Mouse (Mus musculus) activated CD4-positive, CD25-positive, alpha-beta regulatory T cell, adult 4 months (primary cell): Measurements from ENCODE around the gene Camta2. TPM values are rescaled to one million over a fixed set of nuclear protein-coding genes. Genes with fewer than 3 reads are reported as not detected.

Experiments used
- ATAC-seq: one replicate; pipeline ENCODE4 v1.8.0; 2017
- polyA plus RNA-seq, 2 experiments: library from polyadenylated mRNA; unstranded; fragments of 100-300 nt; shearing (Covaris generic); gene quantifications; one replicate each; pipeline ENCODE4 v1.2.1; 2017

Camta2 gene
- polyA plus RNA-seq, 2 experiments from 2014 or later, result 11.3 to 14.0 TPM

DNA sequence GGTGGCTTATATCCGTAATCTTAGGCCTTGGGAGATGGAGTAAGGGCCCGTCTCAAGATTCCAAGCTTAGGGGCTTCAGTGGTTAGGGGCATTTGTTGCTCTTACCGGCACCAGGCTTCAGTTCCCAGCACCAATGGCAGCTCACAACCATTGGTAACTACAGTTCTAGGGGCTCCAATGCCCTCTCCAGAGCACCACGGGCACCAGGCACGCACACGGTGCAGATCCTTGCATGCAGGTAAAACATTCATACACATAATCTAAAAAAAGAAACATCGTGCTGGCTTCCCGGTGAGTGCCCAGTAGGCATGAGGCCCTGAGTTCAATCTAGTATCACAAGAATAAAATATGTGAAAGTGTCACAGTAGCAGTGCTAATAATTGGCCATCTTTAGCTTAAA lies 24.8 kb downstream of the Camta2 start:
- no peak for ATAC-seq

DNA sequence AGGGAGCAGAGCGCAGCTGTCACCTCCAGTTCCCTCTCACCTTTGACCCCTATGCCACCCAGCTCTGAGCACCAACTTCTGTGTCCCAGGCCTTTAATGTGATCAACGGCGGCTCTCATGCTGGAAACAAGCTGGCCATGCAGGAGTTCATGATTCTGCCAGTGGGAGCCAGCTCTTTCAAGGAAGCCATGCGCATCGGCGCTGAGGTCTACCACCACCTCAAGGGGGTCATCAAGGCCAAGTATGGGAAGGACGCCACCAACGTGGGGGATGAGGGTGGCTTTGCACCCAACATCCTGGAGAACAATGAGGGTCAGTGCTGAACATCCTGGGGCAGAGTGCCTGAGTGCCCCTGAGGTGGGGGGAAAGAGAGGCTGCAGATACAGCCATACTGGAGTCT lies 27.3 kb downstream of the Camta2 start:
- no peak for ATAC-seq

DNA sequence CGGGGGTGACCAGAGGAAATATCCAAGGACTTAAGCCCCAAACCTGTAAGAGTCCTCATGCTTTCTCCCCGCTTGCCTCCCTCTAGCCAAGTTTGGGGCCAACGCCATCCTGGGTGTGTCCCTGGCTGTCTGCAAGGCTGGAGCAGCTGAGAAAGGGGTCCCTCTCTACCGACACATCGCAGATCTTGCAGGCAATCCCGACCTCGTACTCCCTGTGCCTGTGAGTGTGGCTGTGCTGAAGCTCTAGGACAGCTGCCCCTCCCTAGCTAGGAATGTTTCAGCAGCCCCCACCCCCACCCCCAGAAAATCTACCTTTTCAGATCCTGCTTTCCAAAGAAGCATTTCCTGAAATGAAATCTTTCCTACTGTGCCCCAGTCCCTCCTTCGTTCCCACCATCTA lies 29.0 kb downstream of the Camta2 start:
- no peak for ATAC-seq

DNA sequence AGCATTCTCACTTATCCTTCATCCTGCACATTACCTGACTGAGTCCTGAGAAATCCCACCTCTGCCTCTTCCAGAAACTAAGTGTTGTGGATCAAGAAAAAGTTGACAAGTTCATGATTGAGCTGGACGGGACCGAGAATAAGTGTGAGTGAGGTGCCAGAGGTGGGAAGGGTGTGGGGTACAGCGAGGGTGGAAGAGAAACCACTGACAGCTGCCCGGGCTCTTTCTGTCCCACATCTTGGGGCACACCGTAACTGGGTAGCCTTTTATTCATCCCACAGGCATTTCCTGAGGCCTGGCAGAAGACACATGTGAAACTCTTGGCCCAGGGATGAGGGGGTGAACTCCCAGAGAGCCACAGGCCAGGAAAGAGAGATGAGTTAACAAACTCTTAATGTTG lies 29.4 kb downstream of the Camta2 start:
- no peak for ATAC-seq

DNA sequence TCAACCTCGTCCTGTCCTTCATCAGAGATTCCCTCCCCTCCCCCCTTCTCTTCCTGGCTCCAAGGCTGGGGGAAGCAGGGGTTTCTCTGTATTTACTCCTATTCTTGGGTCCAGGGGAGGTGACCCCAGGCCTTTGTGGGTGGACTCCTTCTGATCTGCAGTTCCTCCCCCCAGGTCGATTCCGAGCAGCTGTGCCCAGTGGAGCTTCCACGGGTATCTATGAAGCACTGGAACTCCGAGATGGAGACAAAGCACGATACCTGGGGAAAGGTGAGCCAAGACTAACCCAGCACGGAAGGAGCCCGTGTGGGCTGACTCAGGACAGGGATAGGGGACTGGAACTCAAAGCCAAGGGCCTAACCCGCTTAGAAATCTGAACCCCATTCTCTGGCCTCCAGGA lies 29.9 kb downstream of the Camta2 start:
- no peak for ATAC-seq

DNA sequence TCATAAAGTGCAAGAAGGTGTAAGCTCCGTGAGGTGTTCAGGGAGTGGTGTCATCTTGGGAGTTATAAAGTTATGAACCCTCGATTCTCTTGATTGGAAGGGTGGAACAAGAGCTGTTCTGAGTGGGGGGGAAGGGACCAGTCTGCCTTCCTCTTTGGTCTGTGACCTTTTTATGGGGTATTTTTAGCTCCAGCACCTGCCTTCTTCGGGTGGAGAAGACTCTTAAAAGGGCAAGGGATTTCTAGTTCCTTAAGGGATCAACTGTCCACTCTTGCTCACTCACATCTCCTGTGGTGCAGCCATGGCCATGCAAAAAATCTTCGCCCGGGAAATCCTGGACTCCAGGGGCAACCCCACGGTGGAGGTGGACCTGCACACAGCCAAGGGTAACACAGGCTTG lies 30.3 kb downstream of the Camta2 start:
- no peak for ATAC-seq

DNA sequence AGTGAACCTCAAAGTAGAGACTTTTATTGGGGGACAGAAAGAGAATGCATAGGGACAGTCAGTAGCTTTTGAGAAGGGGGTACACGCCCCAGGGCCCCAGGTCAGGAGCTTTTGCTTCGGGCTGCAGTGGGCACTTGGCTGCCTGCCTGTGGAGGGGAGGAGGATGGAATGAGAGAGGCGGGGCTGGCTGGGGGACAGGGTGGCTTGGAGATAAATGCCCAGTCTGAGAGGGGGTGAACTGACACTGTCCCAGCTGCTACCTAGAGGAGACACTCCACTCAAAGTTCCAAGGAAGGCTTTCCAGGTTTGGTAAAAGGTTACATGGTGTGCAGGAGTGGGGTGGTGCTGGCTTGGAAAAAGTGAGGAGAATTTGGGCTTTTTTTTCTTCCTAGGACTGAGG lies 30.9 kb downstream of the Camta2 start, which contains the start of gene Eno3:
TSS of gene Eno3 (plus strand) at position 239 of the 400 bp plus-strand sequence.
- ATAC-seq, result no peak

DNA sequence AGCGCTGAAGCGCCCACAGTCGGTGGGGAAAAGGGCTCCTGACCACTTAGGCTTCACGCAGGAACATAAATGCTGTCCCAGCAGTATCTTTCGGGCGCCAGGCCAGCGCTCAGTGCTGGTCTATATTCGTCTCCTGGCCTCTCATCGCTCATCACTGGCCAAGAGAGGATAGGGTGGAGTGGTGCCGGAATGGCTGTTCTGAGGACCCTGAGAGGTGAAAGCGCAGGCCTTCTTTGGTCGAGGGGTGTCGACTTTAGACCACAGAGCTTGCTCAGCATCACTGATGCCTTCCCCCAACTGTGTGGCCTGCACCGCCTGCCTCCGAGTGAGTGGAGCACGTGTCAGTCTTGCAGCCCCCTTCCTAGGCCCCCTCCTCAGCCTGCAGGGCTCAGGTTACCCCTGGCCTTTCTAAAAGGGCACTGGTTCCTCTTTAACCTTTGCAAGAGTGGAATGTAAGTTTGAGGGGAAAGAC lies 31.4 kb downstream of the Camta2 start:
- ATAC-seq, result no peak

DNA sequence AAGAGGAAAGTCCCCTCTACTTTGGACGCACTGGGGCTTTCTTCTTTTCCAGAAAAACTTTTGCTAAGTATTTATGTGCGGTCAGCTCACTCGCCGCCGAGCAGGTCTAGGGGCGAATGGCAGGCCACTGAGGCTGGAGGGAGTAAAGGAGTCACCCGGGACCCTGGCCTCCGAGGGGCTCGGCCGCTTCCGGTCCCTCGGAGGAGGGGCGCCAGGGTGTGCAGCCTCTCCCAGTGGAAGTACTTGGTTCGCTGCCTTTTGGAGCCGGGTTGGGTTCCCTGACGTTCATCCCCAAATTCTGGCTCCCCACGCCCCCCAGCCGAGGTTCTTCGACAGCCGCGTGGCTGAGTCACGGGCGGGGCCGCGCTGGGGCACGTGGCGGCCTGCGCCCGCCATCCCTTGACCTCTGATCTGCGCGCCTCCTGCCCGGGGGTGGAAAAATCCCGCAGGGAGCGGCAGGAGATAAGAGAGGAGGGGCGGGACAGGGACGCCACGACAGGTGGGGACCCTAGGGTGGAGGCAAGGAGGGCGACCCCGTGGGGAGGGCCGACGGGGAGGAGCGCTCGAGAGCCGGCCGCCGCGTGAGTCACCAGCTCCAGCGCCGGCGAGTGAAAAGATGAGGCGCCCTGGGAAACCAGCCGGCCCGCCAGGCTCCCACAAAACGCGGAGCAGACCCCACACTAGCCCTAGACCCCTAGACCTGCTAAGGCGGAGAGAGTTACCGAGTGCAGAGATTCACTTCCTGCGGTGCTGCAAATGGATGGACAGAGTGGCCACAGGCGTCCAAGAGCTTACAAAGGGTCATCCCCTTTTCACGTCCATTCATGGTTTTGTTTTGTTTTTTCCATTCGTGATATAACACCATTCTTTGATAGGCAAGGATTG lies 32.1 kb downstream of the Camta2 start:
- no peak for ATAC-seq

DNA sequence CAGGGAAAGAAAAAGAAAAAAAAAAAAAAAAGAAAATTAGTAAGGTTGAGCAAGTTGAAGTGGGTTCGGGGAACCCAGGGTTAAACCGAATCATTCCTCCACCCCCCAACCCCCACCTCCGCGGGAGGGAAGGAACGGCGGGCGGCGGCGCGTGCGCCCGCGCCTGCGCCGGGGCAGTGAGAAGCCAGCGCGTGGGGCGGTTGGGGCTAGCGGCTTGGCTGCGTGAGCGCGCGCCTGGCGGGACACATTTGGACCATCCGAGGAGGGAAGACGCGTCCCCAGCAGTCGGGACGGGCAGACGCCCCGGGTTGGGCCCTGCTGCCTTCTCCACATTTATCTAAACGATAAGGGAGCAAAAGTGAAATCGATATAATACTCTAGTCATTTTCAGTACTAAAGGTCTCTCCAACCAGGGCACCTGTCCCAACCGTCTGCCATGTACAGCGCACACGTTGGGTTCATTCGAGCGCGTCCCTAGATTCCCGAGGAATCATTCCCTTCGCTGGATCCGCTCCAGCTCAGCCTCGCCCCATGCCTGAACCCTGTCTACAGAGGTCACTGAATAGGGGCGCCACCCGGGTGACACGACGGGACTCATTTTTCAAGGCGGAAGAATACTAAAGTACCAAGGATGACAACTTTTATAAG lies 32.9 kb downstream of the Camta2 start:
- no peak for ATAC-seq

DNA sequence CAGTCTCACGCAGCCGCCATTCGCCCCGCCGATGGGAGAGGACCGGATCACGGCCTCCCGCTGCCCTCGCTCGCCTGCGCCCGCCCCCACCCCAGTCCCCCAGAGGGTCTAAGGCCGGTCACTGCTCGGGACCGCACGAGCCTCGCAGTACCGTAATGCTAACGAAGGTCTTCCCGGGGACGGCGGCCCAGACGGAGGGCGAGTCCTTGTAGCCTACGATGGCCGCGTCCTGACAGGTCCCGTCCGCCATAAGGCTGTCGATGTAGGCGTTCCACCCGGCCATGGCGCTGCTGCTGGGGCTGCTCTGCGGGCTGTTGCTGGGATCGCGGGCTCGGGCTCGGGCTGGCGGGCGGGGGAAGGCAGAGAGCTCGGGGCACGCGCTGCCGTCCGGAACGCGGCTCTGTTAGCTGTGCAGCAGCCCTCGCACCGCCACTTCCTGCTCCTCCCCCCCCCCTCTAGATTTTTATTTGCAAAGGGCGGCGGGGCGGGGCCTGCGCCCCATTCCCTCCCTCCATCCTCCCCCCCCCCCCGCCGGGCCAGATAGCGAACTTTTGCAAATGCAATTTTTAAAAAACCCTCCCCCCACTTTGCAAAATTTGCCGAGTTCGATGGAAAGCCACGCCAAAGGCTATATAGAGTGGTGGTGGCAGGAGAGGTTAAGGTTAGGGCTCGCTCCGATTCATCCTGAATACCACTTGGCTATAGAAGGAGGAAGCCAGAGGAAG lies 33.5 kb downstream of the Camta2 start, which contains the start of gene Pfn1:
TSS of gene Pfn1 (minus strand) at position 447 of the 725 bp plus-strand sequence.
- ATAC-seq, result peak; percentile 13

DNA sequence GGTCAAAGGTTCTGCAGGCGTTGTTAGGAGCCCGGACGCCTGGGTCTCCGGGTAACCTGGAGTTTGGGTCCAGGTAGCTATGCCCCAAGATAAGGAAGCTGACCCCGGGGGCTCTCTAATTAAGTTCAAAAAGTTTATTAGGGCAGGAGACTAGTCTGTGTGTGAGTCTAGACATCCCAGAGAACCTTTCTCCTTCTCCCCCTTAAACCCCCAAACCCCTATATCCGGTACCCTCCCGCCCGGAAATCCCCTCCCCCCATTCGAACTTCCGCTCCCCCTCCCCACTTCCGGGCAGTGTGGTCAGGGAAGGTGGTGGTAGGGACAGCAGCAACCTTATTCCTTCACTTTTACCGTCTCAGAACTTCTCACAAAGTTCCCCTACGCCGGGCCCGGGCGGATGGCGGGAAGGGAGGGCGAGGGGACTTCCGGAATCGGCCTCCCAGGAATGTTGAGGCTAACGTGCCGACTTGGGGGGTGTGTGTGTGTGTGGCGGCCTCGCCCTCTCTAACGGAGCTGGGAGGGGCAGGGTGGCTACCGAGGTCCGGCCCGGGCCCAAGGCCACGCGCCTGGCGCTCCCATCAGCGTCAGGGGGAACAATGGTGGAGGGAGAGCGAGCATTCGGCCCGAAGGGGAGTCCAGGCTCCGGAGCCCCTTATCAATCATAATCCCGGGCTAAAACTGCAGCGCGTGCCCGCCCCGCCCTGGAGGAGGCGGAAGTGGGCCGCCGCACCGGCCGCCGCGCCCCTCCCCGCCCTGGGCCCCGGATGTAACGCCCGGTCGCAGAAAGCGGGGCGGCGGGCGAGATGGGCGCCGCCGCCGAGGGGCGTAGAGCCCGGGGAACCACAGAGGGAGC lies 34.3 kb downstream of the Camta2 start:
- peak; percentile 24 for ATAC-seq

DNA sequence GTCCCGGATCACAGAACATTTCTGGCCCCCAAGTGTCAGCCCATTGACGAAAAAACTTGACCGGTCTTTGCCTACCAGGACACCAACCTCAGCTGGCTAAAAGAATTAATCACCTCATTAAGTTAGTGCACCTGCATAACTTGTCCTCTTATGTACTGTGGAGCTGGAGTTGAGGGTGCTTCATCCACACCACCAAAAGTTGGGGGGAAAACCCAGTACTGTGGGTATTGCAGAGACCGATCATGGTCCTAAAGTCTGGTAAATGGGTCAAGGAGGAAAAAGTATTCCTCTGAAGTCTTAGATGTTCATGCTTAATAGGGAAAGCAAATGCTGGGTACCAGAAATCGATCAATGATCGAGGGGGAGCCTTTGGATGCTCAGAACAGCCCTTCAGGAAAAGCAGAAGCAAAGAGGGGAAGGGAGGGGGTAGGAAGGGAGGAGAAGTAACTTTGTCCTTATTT lies 35.0 kb downstream of the Camta2 start:
- no peak for ATAC-seq

DNA sequence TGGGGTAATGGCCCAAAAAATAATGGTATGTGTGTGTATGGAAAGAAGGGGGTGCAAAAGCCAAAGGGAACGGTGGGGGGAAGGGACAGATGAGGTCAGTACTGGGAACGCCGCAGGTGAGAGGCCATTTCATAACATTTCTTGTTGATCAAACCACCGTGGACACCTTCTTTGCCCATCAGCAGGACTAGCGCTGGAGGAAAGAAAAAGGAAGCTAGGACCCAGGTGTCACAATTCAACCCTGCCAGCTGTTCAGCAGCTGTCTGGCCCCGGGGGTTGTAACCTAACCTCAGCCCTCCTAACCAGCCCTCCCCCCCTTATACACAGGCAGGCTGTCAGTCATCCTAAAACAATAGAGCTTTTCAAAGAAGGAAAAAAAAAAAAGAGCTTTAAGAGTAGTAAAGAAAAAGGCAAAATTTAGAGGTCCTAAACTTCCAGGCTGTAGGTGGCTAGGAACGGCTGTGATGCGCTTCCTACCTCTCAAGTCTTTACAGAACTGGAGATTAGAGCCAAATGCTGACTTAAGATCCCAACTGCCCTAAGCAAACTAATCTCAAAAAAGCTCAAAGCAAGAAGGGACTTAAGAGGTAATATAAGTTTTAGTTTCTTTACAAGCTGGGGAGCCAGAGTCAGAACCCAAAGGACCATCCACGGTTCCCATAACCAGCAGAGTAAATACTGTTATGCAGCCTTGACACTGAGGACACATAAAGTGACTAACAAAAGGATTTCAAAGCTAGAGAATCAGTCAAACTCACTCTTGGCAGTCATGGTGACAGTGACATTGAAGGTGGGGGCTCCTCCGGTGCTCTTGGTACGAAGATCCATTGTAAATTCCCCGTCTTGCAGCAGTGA lies 35.6 kb downstream of the Camta2 start:
- ATAC-seq, result no peak

DNA sequence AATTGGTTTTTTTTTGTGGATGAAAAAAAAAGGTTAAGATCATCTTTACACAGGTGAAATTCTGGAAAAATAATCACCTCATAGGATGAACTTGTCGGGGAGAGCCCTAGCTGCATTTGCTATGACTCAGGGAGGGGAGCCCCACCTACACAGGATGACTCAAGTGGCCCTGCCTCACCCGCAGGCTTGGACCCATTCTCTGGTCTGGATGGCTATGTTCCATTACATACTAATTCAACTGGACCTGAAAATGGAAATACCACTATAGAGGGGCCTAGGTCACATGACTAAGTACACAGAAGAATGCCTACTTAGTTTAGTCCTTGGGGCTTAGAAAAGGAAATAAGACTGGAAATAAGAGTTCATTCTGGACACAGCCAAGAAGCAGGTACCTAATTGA lies 36.5 kb downstream of the Camta2 start:
- no peak for ATAC-seq

DNA sequence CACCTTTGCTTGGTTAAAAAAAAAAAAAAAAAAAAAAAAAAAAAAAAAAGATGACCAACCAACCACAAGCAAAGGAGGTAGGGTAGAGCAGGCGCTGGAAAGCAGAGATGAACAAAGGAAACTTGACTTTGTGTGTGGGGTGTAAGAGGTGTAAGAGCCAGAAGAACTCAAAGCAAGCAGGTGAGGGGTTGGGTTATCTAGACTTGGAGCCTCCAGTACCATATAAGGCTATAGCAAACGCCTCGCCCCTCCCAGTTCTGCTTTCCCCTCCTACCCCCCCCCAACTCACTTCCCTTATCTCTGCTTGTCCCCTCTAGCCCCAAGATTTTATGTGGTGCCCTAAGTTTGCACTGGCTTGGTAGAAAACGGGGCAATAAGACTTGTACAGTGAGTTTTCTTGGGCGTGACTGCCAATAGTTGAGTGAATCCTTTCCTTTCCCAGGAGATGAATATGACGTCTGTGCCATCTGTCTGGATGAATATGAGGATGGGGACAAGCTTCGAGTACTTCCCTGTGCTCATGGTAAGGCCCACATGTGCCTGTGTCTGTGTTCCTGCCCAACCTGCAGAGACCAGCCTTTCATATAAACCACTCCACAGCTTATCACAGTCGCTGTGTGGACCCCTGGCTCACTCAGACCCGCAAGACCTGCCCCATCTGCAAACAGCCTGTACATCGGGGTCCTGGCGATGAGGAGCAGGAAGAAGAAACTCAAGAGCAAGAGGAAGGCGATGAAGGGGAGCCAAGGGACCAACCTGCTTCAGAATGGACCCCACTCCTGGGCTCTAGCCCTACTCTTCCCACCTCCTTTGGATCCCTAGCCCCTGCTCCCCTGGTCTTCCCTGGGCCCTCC lies 37.4 kb downstream of the Camta2 start:
- peak; percentile 41 for ATAC-seq

DNA sequence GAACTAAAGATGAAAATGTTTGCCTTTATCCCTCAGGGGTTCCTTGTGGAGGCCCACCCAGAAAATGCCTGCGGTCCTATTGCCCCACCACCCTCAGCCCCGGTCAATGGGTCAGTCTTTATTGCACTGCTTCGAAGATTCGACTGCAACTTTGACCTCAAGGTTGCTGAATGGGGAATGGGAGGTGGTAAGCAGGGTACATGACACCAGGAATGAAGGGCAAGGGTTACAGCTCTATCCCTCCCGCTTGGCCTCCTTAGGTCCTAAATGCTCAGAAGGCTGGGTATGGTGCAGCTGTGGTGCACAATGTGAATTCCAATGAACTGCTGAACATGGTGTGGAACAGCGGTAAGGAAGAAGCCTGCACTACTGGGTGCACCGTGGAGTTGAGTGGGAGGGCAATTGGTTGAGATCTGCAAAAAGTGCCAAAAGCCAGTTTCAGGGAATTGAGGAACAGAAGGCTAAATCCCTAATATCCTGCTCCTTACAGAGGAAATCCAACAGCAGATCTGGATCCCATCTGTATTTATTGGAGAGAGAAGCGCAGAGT lies 38.6 kb downstream of the Camta2 start:
- ATAC-seq, result no peak

DNA sequence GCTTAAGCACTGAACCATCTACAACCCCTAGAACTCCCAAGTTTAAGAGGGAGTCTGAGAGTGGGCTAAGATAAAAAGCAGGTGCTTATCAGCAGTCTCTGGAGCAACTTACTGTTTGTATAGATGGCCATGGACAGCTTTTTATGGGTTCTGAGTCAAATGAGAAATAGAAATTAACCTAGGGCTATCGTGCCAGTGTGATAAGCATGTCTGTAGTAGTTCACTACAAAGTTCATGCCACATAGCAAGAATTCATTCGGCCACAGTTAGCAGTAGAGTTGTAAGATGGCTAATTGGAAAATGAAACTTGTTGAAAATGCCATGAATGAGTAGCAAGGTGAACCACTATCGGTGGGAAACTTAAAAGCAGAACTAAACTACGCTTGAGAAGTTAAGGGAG lies 39.4 kb downstream of the Camta2 start:
- ATAC-seq, result no peak

DNA sequence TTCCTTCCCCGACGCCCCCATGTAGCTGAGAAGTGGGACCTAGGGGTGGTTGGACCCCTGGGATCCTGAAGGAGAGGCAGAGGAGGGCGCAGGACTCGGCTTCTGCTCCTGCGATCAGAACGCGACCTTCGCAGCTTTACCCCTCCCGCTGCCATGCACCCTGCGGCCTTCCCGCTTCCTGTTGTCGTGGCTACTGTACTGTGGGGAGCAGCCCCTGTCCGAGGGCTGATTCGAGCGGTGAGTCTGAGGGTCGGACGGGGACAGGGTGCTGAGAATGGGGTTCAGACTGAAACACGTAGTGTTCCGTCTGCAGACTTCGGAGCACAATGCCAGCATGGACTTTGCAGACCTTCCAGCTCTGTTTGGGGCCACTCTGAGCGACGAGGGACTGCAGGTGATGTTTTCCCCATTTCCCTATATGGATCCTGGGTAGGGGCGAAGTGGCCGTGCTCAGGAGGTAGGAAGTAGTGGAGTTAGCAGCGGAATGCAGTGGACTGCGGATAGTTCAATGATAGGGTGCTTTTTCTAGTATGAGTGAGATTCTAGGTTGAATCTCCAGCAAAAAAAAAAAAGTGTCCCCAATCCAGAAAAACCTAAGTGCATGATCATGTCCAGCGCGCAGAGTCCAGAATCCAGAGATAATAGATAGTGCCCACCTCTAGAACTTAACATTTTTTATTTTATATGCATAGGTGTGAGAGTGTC lies 40.0 kb downstream of the Camta2 start:
- ATAC-seq, result no peak
